In the genomic region with DNA sequence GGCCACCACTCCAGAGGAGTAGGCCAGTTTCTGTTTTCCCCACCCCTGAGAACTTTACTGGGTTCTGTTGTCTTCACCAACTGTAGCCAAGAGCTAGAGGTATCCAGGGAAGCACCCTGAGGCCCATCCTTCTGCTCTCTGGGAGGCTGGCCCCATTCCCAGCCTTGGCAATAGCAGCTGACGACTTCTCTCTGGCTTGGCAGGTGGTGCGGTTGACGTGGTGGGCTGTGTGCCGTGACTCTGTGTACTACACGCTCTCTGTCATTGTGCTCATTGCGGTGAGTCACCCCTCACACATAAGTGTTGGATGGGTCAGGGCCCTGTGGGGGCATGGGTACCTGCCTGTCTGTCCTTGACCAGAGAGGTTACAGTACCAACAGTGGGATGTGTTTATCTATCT, we compare ENCODE assay signal across 14 mouse cellular contexts. TPM values are rescaled to one million over a fixed set of nuclear protein-coding genes. Genes with fewer than 3 reads are reported as not detected.
DNase-seq lines count a peak whose midpoint lies in the region; TF ChIP-seq lines count a peak whose summit lies in the region.
"Had no signal": no experiment of that assay in that cellular context is flagged by ENCODE, and none has a peak within 500 bp of the region (broad histone marks: within the 10 kb centered on the region; RNA-seq: fewer than 3 reads in every experiment).

No protein-coding gene starts in this region.

- H3K4me1 ChIP-seq in cerebellum, adult 2 months (ENCODE audit: control insufficient read depth, insufficient read depth, low read length), result peaks cover 20% of the 10 kb centered on the region
- H3K4me1 ChIP-seq: embryonic facial prominence, embryonic 15.5 days; stomach, embryonic 15.5 days had no signal

- no peaks in the 10 kb centered on the region for H3K27me3 ChIP-seq in cerebellum, adult 2 months (ENCODE audit: control insufficient read depth, insufficient read depth, low read length)
- H3K27me3 ChIP-seq: embryonic facial prominence, embryonic 15.5 days; stomach, embryonic 15.5 days had no signal

- H3K4me3 ChIP-seq in cerebellum, adult 2 months (replicated peaks; ENCODE audit: insufficient read depth, low read depth, low read length), result no peak overlapping the region
- H3K4me3 ChIP-seq in layer of hippocampus, adult 2 months, result no peak overlapping the region
- H3K4me3 ChIP-seq: embryonic facial prominence, embryonic 15.5 days; megakaryocyte, embryonic 14.5 days; stomach, embryonic 15.5 days had no signal

- TF ChIP-seq CTCF in cerebellum, adult 2 months (IDR thresholded peaks at IDR 0.05; ENCODE audit: borderline replicate concordance, insufficient read depth, low read depth, low read length), result no peak
- no peak for TF ChIP-seq CTCF in layer of hippocampus, adult 2 months (conservative IDR thresholded peaks at IDR 0.05)

- DNase-seq in gastrocnemius, postnatal 10 days, result peak; percentile 17
- DNase-seq in gastrocnemius, postnatal 4 days (ENCODE audit: low spot score in 2 of 2), result no peak
- peak; percentile 16 for DNase-seq in 3134 (ENCODE audit: extremely low read depth, insufficient read length, low spot score)
- DNase-seq in cerebellum, adult 2 months, result peak; percentile 86 to 91
- peak; percentile 45 to 51 for DNase-seq in layer of hippocampus, adult 2 months (ENCODE audit: low spot score in 2 of 2)
- no peak for DNase-seq in ovary, postnatal 36 days (ENCODE audit: low spot score)
- DNase-seq in right cerebral cortex, postnatal 4 days, result no peak
- DNase-seq: B cell, adult 2 months; retina, postnatal 1 day; spleen, adult 18-20 months; thymus, postnatal 25 days had no signal

- TF ChIP-seq POLR2A in cerebellum, adult 2 months (IDR thresholded peaks at IDR 0.05; ENCODE audit: borderline replicate concordance, insufficient read depth, low read length), result no peak

- H3K27ac ChIP-seq in cerebellum, adult 2 months (ENCODE audit: insufficient read depth, low read length), result no peak overlapping the region
- peak overlapping the region; percentile 43; the same call in 1 of the 2 replicates for H3K27ac ChIP-seq in layer of hippocampus, adult 2 months
- H3K27ac ChIP-seq: embryonic facial prominence, embryonic 15.5 days; stomach, embryonic 15.5 days had no signal

- 13% methylated on average over 6 of the region's 6 CpGs for WGBS in cerebellum, adult 2 months

RNA-seq across cellular contexts. Expression of gene Rin3, which starts 59.4 kb away (rescaled TPM):
- total RNA-seq in gastrocnemius, postnatal 10 days (2021), result 10 to 100 TPM; 13.2 to 21.0 TPM
- total RNA-seq in gastrocnemius, postnatal 4 days (2021), result 10 to 100 TPM; 29.7 to 33.1 TPM
- polyA plus RNA-seq in cerebellum, adult 2 months (2012; rRNA removed), result 1.1 and 1.2 TPM in 2 replicates
- total RNA-seq in layer of hippocampus, adult 2 months (2021), result 1 to 10 TPM; 3.2 to 4.3 TPM

Comparison
In these comparisons a context has a peak if more than half of its experiments do, and no peak if none do; other contexts are left out.
1. DNase-seq: peak in gastrocnemius, postnatal 10 days (single experiment), 3134 (single experiment), cerebellum, adult 2 months (2 of 2) and layer of hippocampus, adult 2 months (2 of 2); none in gastrocnemius, postnatal 4 days (0 of 2), ovary, postnatal 36 days (single experiment) and right cerebral cortex, postnatal 4 days (single experiment).